Mouse (Mus musculus): Measurements from ENCODE around the gene Ube2n. TPM values are rescaled to one million over a fixed set of nuclear protein-coding genes. Genes with fewer than 3 reads are reported as not detected.
A peak's percentile ranks its signal among the peaks of the same experiment; 100 is the strongest.

The Ube2n gene
- polyA plus RNA-seq, 1 experiment from 2014 or later = 336 TPM

DNA sequence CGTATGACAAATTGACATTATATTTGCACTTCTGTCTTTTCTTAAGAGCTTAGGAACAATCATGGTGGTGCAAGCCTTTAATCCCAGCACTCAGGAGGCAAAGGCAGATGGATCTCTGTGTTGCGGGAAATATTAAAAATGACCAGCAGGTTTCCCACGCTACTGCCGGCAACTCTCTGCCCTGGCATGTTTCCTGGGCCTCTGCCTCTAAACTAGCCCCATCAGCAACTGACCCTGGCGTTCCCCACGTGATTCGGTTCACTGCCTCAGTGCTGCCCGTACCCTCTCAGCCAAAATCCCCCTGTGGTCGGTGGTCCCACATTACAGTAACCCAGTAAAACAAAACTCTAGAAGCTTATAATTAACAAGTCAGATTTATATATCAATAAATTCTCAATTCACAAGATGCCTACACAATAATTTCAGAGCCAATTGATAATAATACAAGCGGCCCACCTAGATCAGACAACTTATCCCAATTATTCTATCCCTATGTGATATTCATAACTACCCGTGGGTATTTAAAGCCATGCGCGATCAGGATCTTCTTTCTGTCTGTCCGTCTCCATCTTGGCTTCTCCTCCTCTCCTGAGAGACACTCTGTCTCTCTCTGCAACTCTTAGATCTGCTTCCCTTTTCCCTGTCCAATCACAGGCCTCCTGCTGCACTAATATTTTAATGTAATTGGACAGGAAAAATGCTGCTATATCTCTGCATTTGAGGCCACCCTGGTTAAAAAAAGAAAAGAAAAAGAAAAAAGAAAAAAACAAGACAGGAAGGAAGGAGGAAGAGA, 11.3 kb upstream of the Ube2n start:
- Histone ChIP-seq H3K4me3 (no peak overlapping the region), H3K4me2 (replicated peaks) (no peak overlapping the region), H3K9me3 (no peaks in the 10 kb centered on the region), H3K36me3 (no peaks in the 10 kb centered on the region), H3K4me1 (peaks cover 7% of the 10 kb centered on the region; the same call in 1 of the 2 replicates), H3K9ac (no peak overlapping the region), H3K27ac (no peak overlapping the region), H3K27me3 (no peaks in the 10 kb centered on the region)
- no peak for ATAC-seq (ENCODE audit: insufficient number of reproducible peaks, insufficient read depth, low FRiP score, low TSS enrichment)
- 88% methylated on average over 14 of the region's 14 CpGs for WGBS

DNA sequence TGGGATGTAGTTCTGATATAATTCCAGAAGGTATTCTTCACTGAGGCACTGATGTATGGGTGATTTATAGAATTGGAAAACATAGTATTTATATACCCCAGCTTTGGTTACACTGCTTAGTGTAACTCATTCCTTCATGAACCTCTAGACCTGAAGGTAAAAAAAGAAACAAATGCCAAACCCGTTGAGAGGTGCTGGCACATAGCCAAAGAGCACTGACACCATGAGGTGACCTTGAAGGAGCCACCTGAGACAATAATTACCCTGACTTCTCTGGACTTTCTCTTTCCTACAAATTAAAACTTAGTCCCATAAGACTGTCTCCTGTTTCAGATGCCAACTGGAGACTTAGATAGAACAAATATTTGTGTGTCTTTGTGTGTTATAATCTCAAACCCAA, 10.6 kb upstream of the Ube2n start:
- WGBS = 15% methylated on average over 1 of the region's 1 CpGs
- no peak for ATAC-seq (ENCODE audit: insufficient number of reproducible peaks, insufficient read depth, low FRiP score, low TSS enrichment)
- Histone ChIP-seq H3K9me3 (no peaks in the 10 kb centered on the region), H3K4me2 (replicated peaks) (no peak overlapping the region), H3K36me3 (no peaks in the 10 kb centered on the region), H3K9ac (no peak overlapping the region), H3K27ac (no peak overlapping the region), H3K4me1 (peaks cover 7% of the 10 kb centered on the region; the same call in 1 of the 2 replicates), H3K4me3 (no peak overlapping the region), H3K27me3 (no peaks in the 10 kb centered on the region)

DNA sequence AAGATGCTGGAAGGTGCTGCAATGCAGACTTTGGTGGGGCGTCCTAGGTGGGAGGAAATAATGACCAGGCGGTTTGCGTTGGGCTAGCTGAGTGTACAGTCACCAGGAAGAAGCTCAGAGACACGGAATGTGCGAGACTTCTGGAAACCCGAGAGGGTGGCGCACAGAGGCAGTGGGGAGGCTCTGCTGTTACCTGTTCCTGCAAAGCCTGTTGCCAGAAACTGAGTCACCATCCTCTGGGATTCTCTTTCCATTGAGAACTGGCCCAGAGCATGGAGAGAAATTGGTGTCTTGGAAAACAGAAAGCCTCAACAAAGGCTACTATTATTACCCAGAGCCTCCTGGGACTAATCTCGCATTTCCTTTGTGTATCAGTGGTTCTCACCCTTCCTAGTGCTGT, 6.8 kb upstream of the Ube2n start:
- Histone ChIP-seq H3K4me1 (no peaks in the 10 kb centered on the region), H3K36me3 (no peaks in the 10 kb centered on the region), H3K4me3 (no peak overlapping the region), H3K9me3 (no peaks in the 10 kb centered on the region; the same call in 1 of the 2 replicates), H3K4me2 (replicated peaks) (no peak overlapping the region), H3K9ac (no peak overlapping the region), H3K27ac (no peak overlapping the region), H3K27me3 (no peaks in the 10 kb centered on the region)
- no peak for ATAC-seq (ENCODE audit: insufficient number of reproducible peaks, insufficient read depth, low FRiP score, low TSS enrichment)
- 79% methylated on average over 8 of the region's 8 CpGs for WGBS

DNA sequence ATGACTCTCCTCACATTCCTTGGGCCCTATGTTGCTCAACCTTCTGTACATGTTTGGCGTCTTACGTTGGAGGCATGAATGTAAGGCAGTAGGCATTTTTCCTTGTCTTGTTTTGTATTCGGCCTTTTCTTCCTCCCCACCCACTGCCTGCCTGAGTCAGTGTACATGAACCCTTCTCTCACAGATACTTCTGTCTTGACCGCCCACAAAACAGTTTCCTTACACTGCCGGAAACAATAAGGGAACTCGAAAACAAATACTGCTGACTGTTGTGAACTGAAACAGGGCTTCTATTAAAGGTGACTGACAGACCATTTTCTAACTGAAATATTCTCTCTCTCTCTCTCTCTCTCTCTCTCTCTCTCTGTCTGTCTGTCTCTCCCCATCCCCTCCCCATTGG, 6.2 kb upstream of the Ube2n start:
- H3K9me3 ChIP-seq = no peaks in the 10 kb centered on the region; the same call in 1 of the 2 replicates
- H3K4me3 ChIP-seq = no peak overlapping the region
- H3K9ac ChIP-seq = no peak overlapping the region
- peaks cover 1% of the 10 kb centered on the region; the same call in 1 of the 2 replicates for H3K4me1 ChIP-seq
- no peaks in the 10 kb centered on the region for H3K27me3 ChIP-seq
- H3K27ac ChIP-seq = no peak overlapping the region
- WGBS = 73% methylated on average over 6 of the region's 6 CpGs
- no peak for ATAC-seq (ENCODE audit: insufficient number of reproducible peaks, insufficient read depth, low FRiP score, low TSS enrichment)
- H3K36me3 ChIP-seq = no peaks in the 10 kb centered on the region
- no peak overlapping the region for H3K4me2 ChIP-seq (replicated peaks)

DNA sequence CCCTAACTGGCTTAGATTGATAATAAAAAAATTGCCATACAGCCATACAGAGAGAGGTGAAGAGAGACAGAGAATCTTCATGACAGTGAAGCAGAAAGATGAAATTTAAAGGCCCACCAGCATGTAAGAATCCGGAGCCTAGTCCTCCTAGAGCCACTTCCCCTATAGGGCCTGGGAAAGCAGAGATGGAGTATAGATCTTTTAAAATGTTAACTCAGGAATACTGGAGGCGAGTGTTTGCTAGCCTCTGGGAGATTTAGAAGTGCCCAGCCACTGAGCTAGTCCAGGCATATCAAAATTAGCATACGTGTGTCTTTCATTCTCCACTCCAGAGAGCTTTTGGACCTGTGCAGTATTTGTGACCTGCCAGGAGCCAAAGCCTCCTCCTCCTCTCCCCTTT, 5.7 kb upstream of the Ube2n start:
- no peak overlapping the region for H3K4me3 ChIP-seq
- peaks cover 6% of the 10 kb centered on the region; the same call in 1 of the 2 replicates for H3K4me1 ChIP-seq
- H3K36me3 ChIP-seq = no peaks in the 10 kb centered on the region
- H3K27me3 ChIP-seq = no peaks in the 10 kb centered on the region
- WGBS = 78% methylated on average over 3 of the region's 3 CpGs
- H3K27ac ChIP-seq = no peak overlapping the region
- H3K9ac ChIP-seq = no peak overlapping the region
- no peak for ATAC-seq (ENCODE audit: insufficient number of reproducible peaks, insufficient read depth, low FRiP score, low TSS enrichment)
- H3K4me2 ChIP-seq (replicated peaks) = no peak overlapping the region
- H3K9me3 ChIP-seq = no peaks in the 10 kb centered on the region; the same call in 1 of the 2 replicates

DNA sequence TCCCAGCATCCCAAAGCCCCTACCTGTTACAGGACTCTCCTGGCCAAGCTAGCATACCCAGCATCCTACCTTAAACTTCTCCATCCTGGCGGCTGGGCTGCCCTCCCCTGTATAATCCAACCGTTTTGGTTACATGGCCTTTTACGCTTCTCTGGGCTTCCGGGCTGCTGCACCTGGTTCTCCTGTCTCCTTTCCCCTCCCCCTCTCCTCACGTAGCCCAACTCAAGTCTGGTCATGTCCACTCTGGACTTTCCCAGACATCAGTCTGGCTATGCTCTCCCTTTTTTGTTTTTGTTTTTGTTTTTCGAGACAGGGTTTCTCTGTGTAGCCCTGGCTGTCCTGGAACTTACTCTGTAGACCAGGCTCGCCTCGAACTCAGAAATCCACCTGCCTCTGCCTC, 2.3 kb upstream of the Ube2n start:
- whole genome bisulfite sequencing = 76% methylated on average over 8 of the region's 8 CpGs
- H3K36me3 ChIP-seq = no peaks in the 10 kb centered on the region
- ATAC-seq (ENCODE audit: insufficient number of reproducible peaks, insufficient read depth, low FRiP score, low TSS enrichment) = no peak

DNA sequence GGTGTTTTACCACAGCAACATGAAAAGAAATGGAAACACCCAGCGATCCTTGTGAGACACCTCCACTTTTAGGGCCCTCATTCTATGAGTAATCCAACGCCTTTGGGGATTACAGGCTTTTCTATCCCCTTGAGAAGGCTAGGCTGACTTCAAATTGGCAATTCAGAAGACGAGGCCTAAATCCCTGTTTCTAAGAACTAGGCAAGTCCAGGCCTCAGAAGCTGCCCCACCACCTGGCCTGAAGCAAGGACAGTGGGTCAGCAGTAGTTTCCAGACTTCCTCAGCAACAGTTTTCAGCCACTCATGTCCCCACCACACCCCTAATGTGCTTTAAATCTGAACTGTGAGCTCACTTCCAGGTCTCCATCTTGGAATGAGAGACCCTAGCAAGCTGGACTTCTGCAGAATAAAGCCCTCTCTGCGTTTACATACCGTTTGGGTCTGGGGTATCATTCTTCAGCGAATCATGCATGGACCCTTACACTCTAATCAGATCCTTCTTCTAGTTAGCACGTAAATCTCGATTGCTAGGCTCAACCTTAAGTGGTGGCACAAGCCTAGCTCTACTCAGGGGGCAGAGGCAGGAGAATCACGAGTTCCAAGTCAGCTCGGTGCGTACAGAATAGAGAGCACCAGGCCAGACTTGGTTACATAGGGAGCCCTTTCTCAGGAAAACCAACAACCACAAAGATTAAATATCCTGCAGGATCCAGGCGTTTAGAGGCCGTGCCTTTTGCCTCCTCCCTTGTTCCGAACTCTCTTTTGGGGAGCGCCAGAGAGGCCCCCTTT, 983 bp upstream of the Ube2n start:
- 0 out of 2 replicates have a peak, but pooled peaks have one; percentile 18 for ATAC-seq (ENCODE audit: insufficient number of reproducible peaks, insufficient read depth, low FRiP score, low TSS enrichment)
- no peaks in the 10 kb centered on the region for H3K36me3 ChIP-seq
- peak overlapping the region; percentile 58 for H3K4me2 ChIP-seq (replicated peaks)
- H3K27me3 ChIP-seq = no peaks in the 10 kb centered on the region
- H3K27ac ChIP-seq = peak overlapping the region; percentile 98
- 35% methylated on average over 15 of the region's 15 CpGs for whole genome bisulfite sequencing
- peaks cover 16% of the 10 kb centered on the region for H3K4me1 ChIP-seq
- H3K9me3 ChIP-seq = no peaks in the 10 kb centered on the region; the same call in 1 of the 2 replicates
- peak overlapping the region; percentile 60 for H3K9ac ChIP-seq
- peak overlapping the region; percentile 96 for H3K4me3 ChIP-seq

More for the DNA sequence above, 2.3 kb upstream of the Ube2n start:
- Histone ChIP-seq H3K27ac (no peak overlapping the region), H3K9ac (no peak overlapping the region), H3K4me3 (no peak overlapping the region), H3K9me3 (no peaks in the 10 kb centered on the region; the same call in 1 of the 2 replicates), H3K4me1 (peaks cover 14% of the 10 kb centered on the region), H3K27me3 (no peaks in the 10 kb centered on the region), H3K4me2 (replicated peaks) (no peak overlapping the region)

DNA sequence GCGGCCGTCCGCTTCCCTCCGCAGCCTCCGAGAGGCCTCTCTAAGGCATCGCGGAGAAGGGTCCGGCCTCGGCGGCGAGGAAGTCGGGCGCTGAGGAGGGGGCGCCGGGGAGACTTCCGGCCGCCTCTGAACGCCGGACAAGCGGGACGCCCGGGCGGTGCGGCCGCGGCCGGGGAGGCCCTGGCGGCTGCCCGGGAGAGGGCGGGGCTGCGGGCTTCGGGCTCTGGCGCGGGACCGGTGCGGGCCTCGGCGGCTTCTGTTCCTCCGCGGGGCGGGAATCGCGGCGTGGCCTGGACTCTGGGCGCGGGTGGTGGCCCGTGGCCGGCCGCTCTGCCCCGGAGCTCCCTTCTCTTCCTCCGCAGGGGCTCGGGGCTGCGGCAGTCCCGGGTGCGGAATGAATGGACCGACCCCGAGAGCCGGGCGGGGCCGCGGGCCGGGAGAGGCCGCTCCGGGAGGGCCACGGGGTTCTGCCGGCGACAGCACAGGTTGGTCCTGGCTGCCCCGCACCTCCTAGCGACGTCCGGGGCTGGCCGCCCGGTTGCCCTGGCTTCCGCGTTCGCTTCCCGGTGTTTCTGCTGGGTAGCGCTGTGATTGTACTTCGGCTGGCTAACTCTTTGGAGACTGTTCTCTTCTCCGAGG, 467 bp downstream of the Ube2n start:
- H3K36me3 ChIP-seq = peaks cover 3% of the 10 kb centered on the region; the same call in 1 of the 2 replicates
- peak overlapping the region; percentile 61 for H3K4me2 ChIP-seq (replicated peaks)
- under 1% methylated on average over 57 of the region's 80 CpGs for WGBS
- no peaks in the 10 kb centered on the region; the same call in 1 of the 2 replicates for H3K9me3 ChIP-seq
- ATAC-seq (ENCODE audit: insufficient number of reproducible peaks, insufficient read depth, low FRiP score, low TSS enrichment) = peak; percentile 76; the same call in 1 of the 2 replicates
- peak overlapping the region; percentile 96 for H3K4me3 ChIP-seq
- no peaks in the 10 kb centered on the region for H3K27me3 ChIP-seq
- peaks cover 16% of the 10 kb centered on the region for H3K4me1 ChIP-seq
- H3K9ac ChIP-seq = peak overlapping the region; percentile 98
- H3K27ac ChIP-seq = peak overlapping the region; percentile 98

DNA sequence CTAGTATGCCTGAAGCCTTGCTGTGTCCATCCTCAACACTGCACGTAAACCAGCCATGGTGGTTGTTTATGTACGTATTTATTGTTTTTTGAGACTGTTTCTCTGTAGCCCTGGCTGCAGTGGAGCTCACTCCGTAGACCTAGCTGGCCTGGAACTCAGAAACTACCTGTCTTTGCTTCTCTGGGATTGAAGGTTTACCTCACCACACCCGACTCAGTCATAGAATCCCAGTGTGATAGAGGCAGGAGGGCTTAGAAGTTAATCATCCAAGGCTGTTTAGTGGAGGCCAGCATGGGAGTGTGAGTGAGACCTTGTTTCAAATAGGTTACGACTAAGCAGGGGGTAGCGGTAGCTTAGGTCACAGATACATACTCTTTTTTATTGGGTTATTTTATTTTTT, 2.7 kb downstream of the Ube2n start:
- ATAC-seq (ENCODE audit: insufficient number of reproducible peaks, insufficient read depth, low FRiP score, low TSS enrichment) = no peak
- no peak overlapping the region for H3K27ac ChIP-seq
- H3K9me3 ChIP-seq = no peaks in the 10 kb centered on the region
- H3K27me3 ChIP-seq = no peaks in the 10 kb centered on the region
- H3K4me1 ChIP-seq = peaks cover 16% of the 10 kb centered on the region
- H3K9ac ChIP-seq = no peak overlapping the region
- no peak overlapping the region for H3K4me2 ChIP-seq (replicated peaks)
- 92% methylated on average over 6 of the region's 6 CpGs for WGBS
- H3K4me3 ChIP-seq = no peak overlapping the region
- peaks cover 9% of the 10 kb centered on the region; the same call in 1 of the 2 replicates for H3K36me3 ChIP-seq

DNA sequence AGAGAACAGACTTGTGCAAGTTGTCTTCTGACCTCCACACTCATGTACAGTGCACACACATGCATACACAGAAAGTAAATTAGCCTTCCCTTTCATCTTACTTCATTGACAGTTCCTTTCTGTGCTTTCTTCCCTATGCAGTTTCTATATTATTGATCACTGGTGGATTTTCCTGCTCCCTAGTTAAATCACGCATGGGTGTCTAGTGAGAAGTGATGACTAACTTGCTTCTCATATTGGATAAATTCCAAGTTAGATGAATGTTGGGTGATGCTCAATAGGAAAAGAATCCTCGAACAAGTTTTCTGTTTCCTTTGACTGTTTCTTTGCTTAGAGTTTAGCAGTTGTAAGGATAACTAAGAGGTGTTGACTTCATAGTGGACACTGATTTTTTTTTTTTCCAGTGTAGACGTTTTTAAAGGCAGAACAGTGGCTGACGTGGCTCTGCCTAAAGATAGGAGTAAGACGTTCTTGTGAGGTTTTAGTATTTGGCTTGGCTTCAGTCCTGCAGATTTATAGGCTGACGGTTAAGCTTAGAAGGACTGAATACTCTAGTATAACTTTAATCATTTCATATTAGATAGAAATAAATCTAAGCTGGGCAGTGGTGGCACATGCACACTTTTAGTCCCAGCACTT, 10.2 kb downstream of the Ube2n start:
- ATAC-seq (ENCODE audit: insufficient number of reproducible peaks, insufficient read depth, low FRiP score, low TSS enrichment) = no peak
- no peaks in the 10 kb centered on the region for H3K9me3 ChIP-seq
- H3K27me3 ChIP-seq = no peaks in the 10 kb centered on the region
- H3K4me1 ChIP-seq = peaks cover 10% of the 10 kb centered on the region; the same call in 1 of the 2 replicates
- H3K27ac ChIP-seq = no peak overlapping the region
- H3K4me3 ChIP-seq = no peak overlapping the region
- H3K36me3 ChIP-seq = peaks cover 5% of the 10 kb centered on the region; the same call in 1 of the 2 replicates
- H3K9ac ChIP-seq = no peak overlapping the region
- 83% methylated on average over 6 of the region's 6 CpGs for WGBS
- H3K4me2 ChIP-seq (replicated peaks) = no peak overlapping the region

DNA sequence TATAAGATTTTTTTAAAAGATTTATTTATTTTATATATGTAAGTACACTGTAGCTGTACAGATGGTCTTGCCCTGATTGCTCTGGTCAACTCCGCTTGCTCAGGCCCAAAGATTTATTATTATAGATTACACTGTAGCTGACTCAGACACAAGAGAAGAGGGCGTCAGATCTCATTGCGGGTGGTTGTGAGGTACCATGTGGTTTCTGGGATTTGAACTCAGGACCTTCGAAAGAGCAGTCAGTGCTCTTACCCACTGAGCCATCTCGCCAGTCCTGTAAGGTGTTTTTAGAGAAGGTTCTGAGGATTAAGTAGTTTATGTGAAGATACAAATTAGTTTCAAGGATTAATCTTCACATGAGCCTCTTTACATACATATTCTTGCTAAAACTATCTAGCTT, 10.9 kb downstream of the Ube2n start:
- Histone ChIP-seq H3K4me3 (no peak overlapping the region), H3K4me1 (peaks cover 14% of the 10 kb centered on the region; the same call in 1 of the 2 replicates), H3K9ac (no peak overlapping the region), H3K9me3 (no peaks in the 10 kb centered on the region), H3K4me2 (replicated peaks) (no peak overlapping the region), H3K27ac (no peak overlapping the region), H3K36me3 (peaks cover 5% of the 10 kb centered on the region; the same call in 1 of the 2 replicates), H3K27me3 (no peaks in the 10 kb centered on the region)
- no peak for ATAC-seq (ENCODE audit: insufficient number of reproducible peaks, insufficient read depth, low FRiP score, low TSS enrichment)
- WGBS = 93% methylated on average over 5 of the region's 5 CpGs
